Mouse (Mus musculus) E14TG2a.4 (cell line): ENCODE results near the gene Snx4.

Experiments
- H3K27me3 ChIP-seq: 2 replicates; pipeline ENCODE4 v1.6.1; 2014; ENCODE audit warnings: low read length, control low read depth; ENCODE audit not compliant: insufficient read depth
- H3K36me3 ChIP-seq: 2 replicates; pipeline ENCODE4 v1.6.1; 2014; ENCODE audit warnings: low read length, control low read depth; ENCODE audit not compliant: insufficient read depth
- H3K4me1 ChIP-seq: replicated peaks from 2 replicates; pipeline ENCODE4 v1.6.1; 2014; ENCODE audit warnings: low read depth, low read length, control low read depth
- H3K4me3 ChIP-seq: replicated peaks from 2 replicates; pipeline ENCODE4 v1.5.1; 2014; ENCODE audit warnings: mild to moderate bottlenecking, low read length
- H3K9me3 ChIP-seq: 2 replicates; pipeline ENCODE4 v1.6.1; 2014; ENCODE audit warnings: low read length, control low read depth
- CTCF ChIP-seq: conservative IDR thresholded peaks from 2 replicates; pipeline ENCODE4 v1.5.1; 2014; ENCODE audit warnings: low read length
- NANOG ChIP-seq: IDR thresholded peaks from 2 replicates; pipeline ENCODE4 v1.6.1; 2014; ENCODE audit warnings: borderline replicate concordance, low read length, mixed read lengths
- POU5F1 ChIP-seq: IDR thresholded peaks from 2 replicates; pipeline ENCODE4 v1.6.1; 2014; ENCODE audit warnings: low read length, borderline replicate concordance

The Snx4 gene

DNA sequence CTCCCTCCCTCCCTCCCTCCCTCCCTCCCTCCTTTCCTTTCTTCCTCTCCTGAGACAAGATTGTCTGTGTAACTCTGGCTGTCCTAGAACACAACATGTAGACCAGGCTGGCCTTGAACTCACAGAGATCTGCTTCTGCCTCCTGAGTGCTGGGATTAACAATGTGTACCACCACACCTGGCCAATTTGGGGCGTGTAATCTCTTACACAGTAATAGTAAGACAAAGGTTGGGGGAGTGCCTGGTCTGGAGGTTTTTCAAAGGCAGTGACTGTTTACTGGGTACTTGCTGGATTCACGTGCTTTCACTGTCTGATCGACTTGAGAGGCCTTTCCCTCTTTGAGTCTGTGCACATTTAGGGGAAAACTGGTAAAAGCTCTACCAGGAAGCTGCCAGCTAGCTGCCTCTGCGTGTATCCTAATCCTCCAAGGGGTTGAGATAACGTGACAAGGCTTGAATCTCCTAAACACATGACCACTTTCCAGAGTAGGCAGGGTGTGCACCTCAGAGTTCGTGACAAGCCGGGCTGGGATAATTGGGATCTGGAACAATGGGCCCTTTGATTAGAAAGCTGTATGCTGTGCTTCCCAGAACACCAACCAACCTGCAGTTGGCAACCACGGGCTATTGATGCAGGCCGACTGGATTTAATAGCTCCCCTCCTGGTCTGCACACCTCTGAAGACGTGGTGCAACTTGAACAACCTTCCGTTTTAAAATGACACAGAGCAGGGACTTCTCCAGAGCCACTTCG lies 74.6 kb downstream of the Snx4 start:
- peaks cover 42% of the 10 kb centered on the region for H3K4me1 ChIP-seq
- H3K36me3 ChIP-seq: no peaks in the 10 kb centered on the region
- H3K27me3 ChIP-seq: no peaks in the 10 kb centered on the region
- TF ChIP-seq NANOG: no peak
- no peaks in the 10 kb centered on the region for H3K9me3 ChIP-seq
- H3K4me3 ChIP-seq: no peak overlapping the region

DNA sequence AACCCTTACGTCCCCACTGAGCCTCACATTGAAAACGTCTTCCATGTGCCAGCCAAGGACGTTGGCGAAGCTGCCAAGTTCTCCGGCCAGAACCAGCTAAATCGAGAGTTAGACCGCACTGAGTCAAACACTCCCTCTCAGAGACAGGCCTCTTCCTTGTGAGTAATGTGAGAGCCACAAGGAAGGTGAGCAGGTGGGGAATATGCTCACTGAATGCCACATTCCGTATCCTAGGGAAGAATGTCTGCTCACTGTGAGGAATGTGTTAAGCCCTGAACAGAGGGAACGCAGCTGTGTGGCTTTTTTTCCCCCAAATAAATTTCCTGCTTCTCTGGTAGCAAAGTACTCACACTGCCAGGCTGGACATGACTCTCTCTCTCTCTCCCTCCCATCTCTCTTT lies 75.3 kb downstream of the Snx4 start:
- H3K9me3 ChIP-seq: no peaks in the 10 kb centered on the region
- H3K4me1 ChIP-seq: peaks cover 35% of the 10 kb centered on the region
- no peaks in the 10 kb centered on the region for H3K27me3 ChIP-seq
- TF ChIP-seq NANOG: no peak
- TF ChIP-seq CTCF: no peak
- TF ChIP-seq POU5F1: no peak
- H3K36me3 ChIP-seq: no peaks in the 10 kb centered on the region
- no peak overlapping the region for H3K4me3 ChIP-seq

- TF ChIP-seq POU5F1 (no peak), NANOG (no peak), CTCF (no peak)
- Histone ChIP-seq H3K9me3 (no peaks in the 10 kb centered on the region), H3K4me3 (no peak overlapping the region)
These were observed 75.9 kb downstream of the Snx4 start for GRCm38 (mm10) chr16:33327101-33327500.

DNA sequence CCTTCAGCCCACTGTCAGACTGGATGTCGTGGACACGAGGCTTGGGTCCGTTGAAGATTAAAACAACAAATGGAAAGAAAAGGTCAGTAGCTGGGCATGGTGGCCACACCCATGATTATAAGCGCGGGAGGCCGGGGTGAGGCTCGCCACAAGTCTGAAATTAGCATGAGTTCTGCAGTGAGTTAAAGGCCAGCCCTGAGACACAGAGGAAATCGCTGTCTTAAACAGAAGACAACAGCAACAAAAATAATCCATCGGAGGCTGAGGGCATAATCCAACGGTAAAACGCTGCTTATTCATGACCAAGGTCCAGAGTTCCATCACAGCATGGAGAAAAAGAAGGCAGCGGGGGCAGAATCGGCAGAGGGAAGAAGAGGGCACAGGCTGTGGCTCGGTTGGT lies 81.8 kb downstream of the Snx4 start:
- no peaks in the 10 kb centered on the region for H3K27me3 ChIP-seq
- peaks cover 6% of the 10 kb centered on the region; the same call in 1 of the 2 replicates for H3K9me3 ChIP-seq
- no peak overlapping the region for H3K4me3 ChIP-seq
- H3K4me1 ChIP-seq: peaks cover 48% of the 10 kb centered on the region
- TF ChIP-seq NANOG (no peak), CTCF (no peak), POU5F1 (no peak)
- no peaks in the 10 kb centered on the region for H3K36me3 ChIP-seq

More at GRCm38 (mm10) chr16:33327101-33327500, 75.9 kb downstream of the Snx4 start:
- Histone ChIP-seq H3K4me1 (peaks cover 34% of the 10 kb centered on the region), H3K27me3 (no peaks in the 10 kb centered on the region), H3K36me3 (no peaks in the 10 kb centered on the region)

- peaks cover 39% of the 10 kb centered on the region for H3K4me1 ChIP-seq
- H3K36me3 ChIP-seq: no peaks in the 10 kb centered on the region
- TF ChIP-seq POU5F1: no peak
- no peak for TF ChIP-seq NANOG
- peak; percentile 58 for TF ChIP-seq CTCF
- H3K9me3 ChIP-seq: peaks cover 6% of the 10 kb centered on the region; the same call in 1 of the 2 replicates
- no peaks in the 10 kb centered on the region for H3K27me3 ChIP-seq
- H3K4me3 ChIP-seq: peak overlapping the region; percentile 11; the same call in 1 of the 2 replicates
These were observed 85.9 kb downstream of the Snx4 start for GRCm38 (mm10) chr16:33337177-33337576.

GRCm38 (mm10) chr16:33337681-33338080 lies 86.4 kb downstream of the Snx4 start:
- Histone ChIP-seq H3K4me1 (peaks cover 36% of the 10 kb centered on the region), H3K27me3 (no peaks in the 10 kb centered on the region), H3K4me3 (no peak overlapping the region), H3K36me3 (no peaks in the 10 kb centered on the region), H3K9me3 (peaks cover 6% of the 10 kb centered on the region; the same call in 1 of the 2 replicates)
- TF ChIP-seq CTCF: no peak
- no peak for TF ChIP-seq POU5F1

GRCm38 (mm10) chr16:33338492-33338891 lies 87.2 kb downstream of the Snx4 start:
- TF ChIP-seq POU5F1: no peak
- no peak for TF ChIP-seq NANOG
- TF ChIP-seq CTCF: no peak
- Histone ChIP-seq H3K4me1 (peaks cover 28% of the 10 kb centered on the region), H3K27me3 (no peaks in the 10 kb centered on the region), H3K4me3 (no peak overlapping the region), H3K36me3 (no peaks in the 10 kb centered on the region), H3K9me3 (peaks cover 6% of the 10 kb centered on the region; the same call in 1 of the 2 replicates)

DNA sequence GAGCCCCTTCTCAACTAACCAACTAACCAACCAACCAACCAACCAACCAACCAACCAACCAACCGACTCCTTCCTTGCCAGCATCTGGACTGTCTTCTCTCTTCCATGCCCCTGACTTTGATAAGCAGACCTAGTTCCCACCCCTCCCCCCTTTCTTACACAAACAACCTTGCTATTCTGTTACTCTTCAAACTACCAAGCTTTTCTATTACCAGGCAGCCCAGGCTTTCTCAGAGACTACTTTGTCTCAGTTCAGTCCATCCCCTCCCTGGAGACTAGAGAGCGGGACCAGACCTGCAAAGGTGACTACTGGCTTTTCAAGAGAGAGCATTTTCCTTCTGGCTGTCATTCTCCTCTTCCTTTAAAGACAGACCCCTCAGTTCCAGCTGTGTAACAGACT lies 88.2 kb downstream of the Snx4 start:
- H3K4me3 ChIP-seq: no peak overlapping the region
- TF ChIP-seq CTCF: no peak
- TF ChIP-seq NANOG: no peak
- no peak for TF ChIP-seq POU5F1
- H3K36me3 ChIP-seq: no peaks in the 10 kb centered on the region
- H3K9me3 ChIP-seq: peaks cover 6% of the 10 kb centered on the region; the same call in 1 of the 2 replicates
- no peaks in the 10 kb centered on the region for H3K27me3 ChIP-seq
- H3K4me1 ChIP-seq: peaks cover 27% of the 10 kb centered on the region

DNA sequence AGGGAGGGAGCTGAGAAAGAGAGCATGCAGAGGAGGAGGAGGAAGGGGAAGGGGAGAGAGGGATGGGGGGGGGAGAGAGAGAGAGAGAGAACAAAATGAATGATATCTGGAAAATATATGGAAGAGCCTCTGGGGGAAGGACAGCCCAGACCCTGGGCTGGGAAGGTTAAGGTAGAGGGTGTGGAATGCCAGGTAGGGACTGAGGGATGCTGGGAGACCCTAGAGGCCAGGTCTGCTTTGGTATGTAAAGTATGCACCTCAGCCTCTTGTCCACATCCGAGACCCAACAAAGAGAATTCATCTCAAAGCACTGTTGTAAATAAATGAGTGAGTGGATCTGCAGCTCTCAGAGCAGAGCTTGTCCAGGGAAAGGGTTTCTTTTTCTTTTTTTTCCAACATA lies 91.1 kb downstream of the Snx4 start:
- TF ChIP-seq CTCF (no peak), POU5F1 (no peak), NANOG (no peak)
- no peaks in the 10 kb centered on the region for H3K27me3 ChIP-seq
- peaks cover 32% of the 10 kb centered on the region for H3K4me1 ChIP-seq
- no peaks in the 10 kb centered on the region for H3K36me3 ChIP-seq
- H3K4me3 ChIP-seq: no peak overlapping the region
- no peaks in the 10 kb centered on the region for H3K9me3 ChIP-seq
